Mouse (Mus musculus): ENCODE results near the gene Yju2. TPM values are rescaled to one million over a fixed set of nuclear protein-coding genes. Genes with fewer than 3 reads are reported as not detected.

Gene Yju2
- polyA plus RNA-seq, 1 experiment: 17.3 TPM

DNA sequence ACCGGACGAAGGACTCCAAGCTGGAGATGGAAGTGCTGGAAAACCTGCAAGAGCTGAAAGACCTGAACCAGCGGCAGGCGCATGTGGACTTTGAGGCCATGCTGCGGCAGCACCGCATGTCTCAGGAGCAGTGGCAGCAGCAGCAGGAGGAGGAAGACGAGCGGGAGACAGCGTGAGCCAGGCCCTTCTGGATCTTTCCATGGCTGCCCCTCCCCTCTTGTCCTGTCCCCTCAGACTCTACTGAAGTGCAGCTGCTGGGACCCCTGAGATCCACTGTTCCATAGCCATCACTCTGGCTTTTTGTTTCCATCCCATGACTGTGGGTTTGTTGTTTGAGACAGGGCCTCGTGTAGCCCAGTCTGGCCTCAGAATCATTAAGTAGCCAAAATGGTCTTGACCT, 5.6 kb downstream of the Yju2 start:
- TF ChIP-seq CTCF (IDR thresholded peaks at IDR 0.05; ENCODE audit: borderline replicate concordance, control insufficient read depth, extremely low read depth, insufficient read depth, low read length, poor library complexity) (no peak), POLR2A (IDR thresholded peaks at IDR 0.05; ENCODE audit: control insufficient read depth, extremely low read depth, insufficient read depth, low read length, poor library complexity) (no peak)
- H3K4me3 ChIP-seq (ENCODE audit: control insufficient read depth, insufficient read depth, low read length): no peak overlapping the region
- H3K27ac ChIP-seq (ENCODE audit: control insufficient read depth, insufficient read depth, low read length): no peak overlapping the region
- H3K4me1 ChIP-seq (replicated peaks; ENCODE audit: control insufficient read depth, insufficient read depth, low read length): peaks cover 5% of the 10 kb centered on the region
- no peak for DNase-seq
- WGBS: 97% methylated on average over 10 of the region's 10 CpGs
- peaks cover 16% of the 10 kb centered on the region for H3K36me3 ChIP-seq (ENCODE audit: control insufficient read depth, insufficient read depth, low read length)
- no peaks in the 10 kb centered on the region; the same call in 1 of the 2 replicates for H3K27me3 ChIP-seq (ENCODE audit: control insufficient read depth, insufficient read depth, low read length)

- WGBS: 82% methylated on average over 9 of the region's 9 CpGs
- no peak for DNase-seq
Measured at GRCm38 (mm10) chr17:55964996-55965395, 6.1 kb downstream of the Yju2 start.

GRCm38 (mm10) chr17:55967186-55967585, 8.3 kb downstream of the Yju2 start:
- DNase-seq: no peak
- H3K36me3 ChIP-seq (ENCODE audit: control insufficient read depth, insufficient read depth, low read length): peaks cover 16% of the 10 kb centered on the region
- TF ChIP-seq POLR2A (IDR thresholded peaks at IDR 0.05; ENCODE audit: control insufficient read depth, extremely low read depth, insufficient read depth, low read length, poor library complexity) (no peak), CTCF (IDR thresholded peaks at IDR 0.05; ENCODE audit: borderline replicate concordance, control insufficient read depth, extremely low read depth, insufficient read depth, low read length, poor library complexity) (no peak)
- peaks cover 7% of the 10 kb centered on the region; the same call in 1 of the 2 replicates for H3K27me3 ChIP-seq (ENCODE audit: control insufficient read depth, insufficient read depth, low read length)
- no peak overlapping the region for H3K27ac ChIP-seq (ENCODE audit: control insufficient read depth, insufficient read depth, low read length)
- no peak overlapping the region for H3K4me3 ChIP-seq (ENCODE audit: control insufficient read depth, insufficient read depth, low read length)
- H3K4me1 ChIP-seq (replicated peaks; ENCODE audit: control insufficient read depth, insufficient read depth, low read length): no peaks in the 10 kb centered on the region
- WGBS: 98% methylated on average over 4 of the region's 4 CpGs

More at GRCm38 (mm10) chr17:55964996-55965395, 6.1 kb downstream of the Yju2 start:
- Histone ChIP-seq H3K27me3 (ENCODE audit: control insufficient read depth, insufficient read depth, low read length) (peaks cover under 1% of the 10 kb centered on the region; the same call in 1 of the 2 replicates), H3K4me1 (replicated peaks; ENCODE audit: control insufficient read depth, insufficient read depth, low read length) (peaks cover 2% of the 10 kb centered on the region), H3K27ac (ENCODE audit: control insufficient read depth, insufficient read depth, low read length) (no peak overlapping the region), H3K36me3 (ENCODE audit: control insufficient read depth, insufficient read depth, low read length) (peaks cover 16% of the 10 kb centered on the region), H3K4me3 (ENCODE audit: control insufficient read depth, insufficient read depth, low read length) (no peak overlapping the region)
- TF ChIP-seq POLR2A (IDR thresholded peaks at IDR 0.05; ENCODE audit: control insufficient read depth, extremely low read depth, insufficient read depth, low read length, poor library complexity): no peak
- TF ChIP-seq CTCF (IDR thresholded peaks at IDR 0.05; ENCODE audit: borderline replicate concordance, control insufficient read depth, extremely low read depth, insufficient read depth, low read length, poor library complexity): no peak

DNA sequence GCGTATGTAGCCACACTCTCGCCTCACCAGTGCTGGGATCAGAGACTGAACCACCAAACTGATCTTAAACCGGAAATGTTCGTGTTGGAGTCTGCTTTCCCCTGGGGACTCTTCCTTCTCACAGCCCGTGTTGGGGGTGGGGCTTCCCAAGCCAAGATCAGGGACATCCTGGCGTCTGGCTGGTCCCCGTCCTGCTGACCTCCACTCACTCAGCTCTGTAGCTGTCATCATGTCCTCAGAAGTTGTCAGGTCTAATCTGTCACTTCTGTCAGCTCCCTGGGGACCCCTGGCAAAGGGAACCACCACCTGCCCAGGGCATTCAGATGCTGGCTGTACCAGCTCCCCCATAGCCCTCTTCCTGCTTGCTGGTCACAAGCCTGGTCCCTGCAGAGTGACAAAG, 9.3 kb downstream of the Yju2 start:
- TF ChIP-seq POLR2A (IDR thresholded peaks at IDR 0.05; ENCODE audit: control insufficient read depth, extremely low read depth, insufficient read depth, low read length, poor library complexity) (no peak), CTCF (IDR thresholded peaks at IDR 0.05; ENCODE audit: borderline replicate concordance, control insufficient read depth, extremely low read depth, insufficient read depth, low read length, poor library complexity) (no peak)
- 92% methylated on average over 7 of the region's 7 CpGs for WGBS
- Histone ChIP-seq H3K27ac (ENCODE audit: control insufficient read depth, insufficient read depth, low read length) (no peak overlapping the region), H3K4me3 (ENCODE audit: control insufficient read depth, insufficient read depth, low read length) (no peak overlapping the region), H3K4me1 (replicated peaks; ENCODE audit: control insufficient read depth, insufficient read depth, low read length) (no peaks in the 10 kb centered on the region), H3K36me3 (ENCODE audit: control insufficient read depth, insufficient read depth, low read length) (peaks cover 16% of the 10 kb centered on the region), H3K27me3 (ENCODE audit: control insufficient read depth, insufficient read depth, low read length) (peaks cover 7% of the 10 kb centered on the region; the same call in 1 of the 2 replicates)
- DNase-seq: no peak

- TF ChIP-seq CTCF (IDR thresholded peaks at IDR 0.05; ENCODE audit: borderline replicate concordance, control insufficient read depth, extremely low read depth, insufficient read depth, low read length, poor library complexity) (no peak), POLR2A (IDR thresholded peaks at IDR 0.05; ENCODE audit: control insufficient read depth, extremely low read depth, insufficient read depth, low read length, poor library complexity) (no peak)
- Histone ChIP-seq H3K27ac (ENCODE audit: control insufficient read depth, insufficient read depth, low read length) (no peak overlapping the region), H3K4me3 (ENCODE audit: control insufficient read depth, insufficient read depth, low read length) (no peak overlapping the region), H3K27me3 (ENCODE audit: control insufficient read depth, insufficient read depth, low read length) (peaks cover 7% of the 10 kb centered on the region; the same call in 1 of the 2 replicates), H3K4me1 (replicated peaks; ENCODE audit: control insufficient read depth, insufficient read depth, low read length) (no peaks in the 10 kb centered on the region), H3K36me3 (ENCODE audit: control insufficient read depth, insufficient read depth, low read length) (peaks cover 14% of the 10 kb centered on the region)
- no peak for DNase-seq
- WGBS: 63% methylated on average over 14 of the region's 14 CpGs
Measured at GRCm38 (mm10) chr17:55969560-55969959, 10.7 kb downstream of the Yju2 start.

GRCm38 (mm10) chr17:55969966-55970891, 11.3 kb downstream of the Yju2 start, which contains the start of gene Shd:
Gene Shd, plus strand, starts transcription at chr17:55970467.
- DNase-seq: no peak
- no peak within 1 kb of the TSS for H3K27ac ChIP-seq (ENCODE audit: control insufficient read depth, insufficient read depth, low read length)
- 14% methylated on average over 55 of the region's 55 CpGs for WGBS
- TF ChIP-seq CTCF (IDR thresholded peaks at IDR 0.05; ENCODE audit: borderline replicate concordance, control insufficient read depth, extremely low read depth, insufficient read depth, low read length, poor library complexity) (no peak), POLR2A (IDR thresholded peaks at IDR 0.05; ENCODE audit: control insufficient read depth, extremely low read depth, insufficient read depth, low read length, poor library complexity) (no peak)
- H3K27me3 ChIP-seq (ENCODE audit: control insufficient read depth, insufficient read depth, low read length): peaks cover 7% of the 10 kb centered on the region; the same call in 1 of the 2 replicates
- no peaks in the 10 kb centered on the region for H3K4me1 ChIP-seq (replicated peaks; ENCODE audit: control insufficient read depth, insufficient read depth, low read length)
- no peak within 1 kb of the TSS for H3K4me3 ChIP-seq (ENCODE audit: control insufficient read depth, insufficient read depth, low read length)
- H3K36me3 ChIP-seq (ENCODE audit: control insufficient read depth, insufficient read depth, low read length): peaks cover 7% of the 10 kb centered on the region
